Mouse (Mus musculus) lung, postnatal 0 days (tissue): ENCODE results near the gene Foxk1.

Experiments
- CTCF ChIP-seq: IDR thresholded peaks from 2 replicates; pipeline ENCODE4 v1.5.1; 2016; ENCODE audit warnings: antibody characterized with exemption, mild to moderate bottlenecking
- EP300 ChIP-seq: IDR thresholded peaks from 2 replicates; pipeline ENCODE4 v1.6.1; 2016; ENCODE audit warnings: antibody characterized with exemption, mild to moderate bottlenecking, control low read depth

DNA sequence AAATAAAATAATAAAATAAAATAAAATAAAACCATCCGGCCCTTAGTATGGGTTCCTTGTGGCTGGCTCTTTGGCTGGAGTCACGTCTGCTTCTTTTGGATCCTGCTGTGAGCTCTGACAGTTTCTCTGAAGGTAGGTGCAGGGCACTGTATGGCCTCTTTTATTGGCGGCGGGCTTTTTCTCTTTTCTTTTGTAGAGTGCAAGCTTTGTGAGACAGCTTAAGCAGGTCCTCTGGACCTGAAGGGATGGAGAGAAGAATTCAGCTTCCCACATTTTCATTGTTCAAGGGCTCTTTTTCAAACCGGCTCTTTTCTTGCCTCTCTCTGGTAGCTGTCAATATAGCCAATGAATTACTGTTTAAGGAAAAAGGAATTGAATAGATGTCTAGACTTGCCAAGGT, 5.4 kb upstream of the Foxk1 start:
- TF ChIP-seq CTCF (no peak), EP300 (no peak)
